Mouse (Mus musculus) lung, embryonic 15.5 days (tissue): ENCODE measurements at regions not wholly inside any gene's neighbourhood (a gene's known extent, or its start where the extent isn't known, plus 50 kb on each side); places are given as distances from the start of the nearest gene placed in this dataset.

Experiments used
- ATAC-seq: fragments of 200-750 bp; cut with Nextera tagmentation; 2 replicates; pipeline ENCODE4 v1.8.0; 2017; ENCODE audit warnings: moderate number of reproducible peaks, borderline replicate concordance; ENCODE audit not compliant: low FRiP score, low TSS enrichment; ENCODE audit errors: extremely low read depth
- H3K27ac ChIP-seq: fragments of 300-500 bp; sonication (generic); 2 replicates; pipeline ENCODE4 v1.5.1; 2015; ENCODE audit warnings: moderate library complexity, mild to moderate bottlenecking, inconsistent platforms
- H3K27me3 ChIP-seq: fragments of 300-500 bp; sonication (generic); 2 replicates; pipeline ENCODE4 v1.6.1; 2015; ENCODE audit warnings: inconsistent platforms
- H3K36me3 ChIP-seq: fragments of 300-500 bp; sonication (generic); 2 replicates; pipeline ENCODE4 v1.6.1; 2015; ENCODE audit warnings: inconsistent platforms
- H3K4me1 ChIP-seq: fragments of 300-500 bp; sonication (generic); 2 replicates; pipeline ENCODE4 v1.6.1; 2015; ENCODE audit warnings: inconsistent platforms
- H3K4me2 ChIP-seq: fragments of 300-500 bp; sonication (generic); 2 replicates; pipeline ENCODE4 v1.6.1; 2015; ENCODE audit warnings: inconsistent platforms, mild to moderate bottlenecking, moderate library complexity
- H3K4me3 ChIP-seq: fragments of 300-500 bp; sonication (generic); 2 replicates; pipeline ENCODE4 v1.5.1; 2015; ENCODE audit warnings: mild to moderate bottlenecking, inconsistent platforms
- H3K9ac ChIP-seq: fragments of 300-500 bp; sonication (generic); 2 replicates; pipeline ENCODE4 v1.6.1; 2015; ENCODE audit warnings: inconsistent platforms
- H3K9me3 ChIP-seq: fragments of 300-500 bp; sonication (generic); 2 replicates; pipeline ENCODE4 v1.6.1; 2016; ENCODE audit warnings: inconsistent platforms
- WGBS: fragments of 180-500 bp; shearing (Covaris S2); methylation state at CpG from one replicate; pipeline ENCODE4 v1.1.7; 2015; 5-methylcytosine and 5-hydroxymethylcytosine counted together

- ATAC-seq: no peak
- H3K9ac ChIP-seq: no peak overlapping the region
- H3K9me3 ChIP-seq: no peaks in the 10 kb centered on the region
- H3K27ac ChIP-seq: no peak overlapping the region
- no peak overlapping the region for H3K4me3 ChIP-seq
- no peak overlapping the region for H3K4me2 ChIP-seq
- no peaks in the 10 kb centered on the region for H3K36me3 ChIP-seq
- no peaks in the 10 kb centered on the region for H3K4me1 ChIP-seq
- no peaks in the 10 kb centered on the region for H3K27me3 ChIP-seq
- WGBS: 56% methylated on average over 2 of the region's 2 CpGs
Observed at GRCm38 (mm10) chr11:56215706-56216105, 174.9 kb upstream of the Nmur2 start.

GRCm38 (mm10) chr11:56201844-56202243 lies 161.0 kb upstream of the Nmur2 start:
- 90% methylated on average over 3 of the region's 3 CpGs for WGBS
- Histone ChIP-seq H3K9me3 (no peaks in the 10 kb centered on the region), H3K4me3 (no peak overlapping the region), H3K4me1 (no peaks in the 10 kb centered on the region), H3K27ac (no peak overlapping the region), H3K36me3 (no peaks in the 10 kb centered on the region), H3K27me3 (no peaks in the 10 kb centered on the region), H3K4me2 (no peak overlapping the region), H3K9ac (no peak overlapping the region)
- no peak for ATAC-seq

GRCm38 (mm10) chr11:56195316-56195715 lies 154.5 kb upstream of the Nmur2 start:
- 53% methylated on average over 3 of the region's 3 CpGs for WGBS
- Histone ChIP-seq H3K27me3 (no peaks in the 10 kb centered on the region), H3K9ac (no peak overlapping the region), H3K4me3 (no peak overlapping the region), H3K9me3 (no peaks in the 10 kb centered on the region), H3K36me3 (no peaks in the 10 kb centered on the region), H3K4me2 (no peak overlapping the region), H3K4me1 (no peaks in the 10 kb centered on the region), H3K27ac (no peak overlapping the region)
- ATAC-seq: no peak

- Histone ChIP-seq H3K36me3 (no peaks in the 10 kb centered on the region), H3K4me1 (no peaks in the 10 kb centered on the region), H3K9me3 (no peaks in the 10 kb centered on the region), H3K27ac (no peak overlapping the region), H3K4me3 (no peak overlapping the region), H3K9ac (no peak overlapping the region), H3K27me3 (no peaks in the 10 kb centered on the region), H3K4me2 (no peak overlapping the region)
- 61% methylated on average over 2 of the region's 2 CpGs for WGBS
- no peak for ATAC-seq
Observed at GRCm38 (mm10) chr11:56193426-56193825, 152.6 kb upstream of the Nmur2 start.

GRCm38 (mm10) chr11:56173895-56174294 lies 133.1 kb upstream of the Nmur2 start:
- H3K4me3 ChIP-seq: no peak overlapping the region
- H3K27me3 ChIP-seq: no peaks in the 10 kb centered on the region
- H3K4me2 ChIP-seq: no peak overlapping the region
- no peaks in the 10 kb centered on the region for H3K9me3 ChIP-seq
- ATAC-seq: no peak
- no peak overlapping the region for H3K27ac ChIP-seq
- H3K4me1 ChIP-seq: no peaks in the 10 kb centered on the region
- WGBS: 79% methylated on average over 1 of the region's 1 CpGs
- H3K9ac ChIP-seq: no peak overlapping the region
- no peaks in the 10 kb centered on the region for H3K36me3 ChIP-seq

- no peak overlapping the region for H3K27ac ChIP-seq
- H3K4me3 ChIP-seq: no peak overlapping the region
- no peak for ATAC-seq
- no peaks in the 10 kb centered on the region for H3K4me1 ChIP-seq
- H3K9me3 ChIP-seq: no peaks in the 10 kb centered on the region
- H3K4me2 ChIP-seq: no peak overlapping the region
- H3K27me3 ChIP-seq: no peaks in the 10 kb centered on the region
- H3K9ac ChIP-seq: no peak overlapping the region
- WGBS: 67% methylated on average over 3 of the region's 3 CpGs
- H3K36me3 ChIP-seq: no peaks in the 10 kb centered on the region
Observed at GRCm38 (mm10) chr11:56173246-56173645, 132.4 kb upstream of the Nmur2 start.

GRCm38 (mm10) chr11:56169576-56169975 lies 128.8 kb upstream of the Nmur2 start:
- H3K4me2 ChIP-seq: no peak overlapping the region
- WGBS: 75% methylated on average over 9 of the region's 9 CpGs
- no peaks in the 10 kb centered on the region for H3K27me3 ChIP-seq

GRCm38 (mm10) chr11:56166849-56167248 lies 126.0 kb upstream of the Nmur2 start:
- Histone ChIP-seq H3K27me3 (no peaks in the 10 kb centered on the region), H3K9me3 (no peaks in the 10 kb centered on the region), H3K27ac (no peak overlapping the region), H3K4me3 (no peak overlapping the region), H3K9ac (no peak overlapping the region), H3K4me2 (no peak overlapping the region), H3K4me1 (no peaks in the 10 kb centered on the region), H3K36me3 (no peaks in the 10 kb centered on the region)
- 55% methylated on average over 2 of the region's 2 CpGs for WGBS
- no peak for ATAC-seq

More at GRCm38 (mm10) chr11:56169576-56169975, 128.8 kb upstream of the Nmur2 start:
- Histone ChIP-seq H3K27ac (no peak overlapping the region), H3K4me3 (no peak overlapping the region), H3K9me3 (no peaks in the 10 kb centered on the region), H3K4me1 (no peaks in the 10 kb centered on the region), H3K36me3 (no peaks in the 10 kb centered on the region), H3K9ac (no peak overlapping the region)
- ATAC-seq: no peak

GRCm38 (mm10) chr11:56165759-56166158 lies 124.9 kb upstream of the Nmur2 start:
- Histone ChIP-seq H3K9ac (no peak overlapping the region), H3K4me2 (no peak overlapping the region), H3K9me3 (no peaks in the 10 kb centered on the region), H3K4me1 (no peaks in the 10 kb centered on the region), H3K27ac (no peak overlapping the region), H3K27me3 (no peaks in the 10 kb centered on the region), H3K36me3 (no peaks in the 10 kb centered on the region), H3K4me3 (no peak overlapping the region)
- 74% methylated on average over 5 of the region's 5 CpGs for WGBS
- no peak for ATAC-seq

GRCm38 (mm10) chr11:56160286-56160685 lies 119.5 kb upstream of the Nmur2 start:
- Histone ChIP-seq H3K4me2 (no peak overlapping the region), H3K4me3 (no peak overlapping the region), H3K4me1 (no peaks in the 10 kb centered on the region), H3K27me3 (no peaks in the 10 kb centered on the region), H3K9me3 (no peaks in the 10 kb centered on the region), H3K36me3 (no peaks in the 10 kb centered on the region), H3K9ac (no peak overlapping the region), H3K27ac (no peak overlapping the region)
- 53% methylated on average over 2 of the region's 2 CpGs for WGBS
- no peak for ATAC-seq

GRCm38 (mm10) chr11:56159412-56160074 lies 118.7 kb upstream of the Nmur2 start:
- no peaks in the 10 kb centered on the region for H3K9me3 ChIP-seq
- no peak for ATAC-seq
- WGBS: 44% methylated on average over 10 of the region's 10 CpGs

GRCm38 (mm10) chr11:56150825-56151342 lies 110.1 kb upstream of the Nmur2 start:
- 63% methylated on average over 13 of the region's 13 CpGs for whole genome bisulfite sequencing
- Histone ChIP-seq H3K4me3 (no peak overlapping the region), H3K27me3 (no peaks in the 10 kb centered on the region), H3K36me3 (no peaks in the 10 kb centered on the region), H3K9ac (no peak overlapping the region), H3K4me2 (no peak overlapping the region), H3K27ac (no peak overlapping the region), H3K9me3 (no peaks in the 10 kb centered on the region), H3K4me1 (no peaks in the 10 kb centered on the region)
- ATAC-seq: no peak

More at GRCm38 (mm10) chr11:56159412-56160074, 118.7 kb upstream of the Nmur2 start:
- H3K4me3 ChIP-seq: no peak overlapping the region
- H3K27ac ChIP-seq: no peak overlapping the region
- H3K9ac ChIP-seq: no peak overlapping the region
- H3K27me3 ChIP-seq: no peaks in the 10 kb centered on the region
- no peak overlapping the region for H3K4me2 ChIP-seq
- no peaks in the 10 kb centered on the region for H3K4me1 ChIP-seq
- no peaks in the 10 kb centered on the region for H3K36me3 ChIP-seq
